Mouse (Mus musculus) heart, embryonic 15.5 days (tissue): Measurements from ENCODE around the gene Srgap3. TPM values are rescaled to one million over a fixed set of nuclear protein-coding genes. Genes with fewer than 3 reads are reported as not detected.

ENCODE experiments used
- ATAC-seq: fragments of 200-750 bp; cut with Nextera tagmentation; replicated peaks from 2 replicates; pipeline ENCODE4 v1.8.0; 2017; ENCODE audit warnings: low read depth, moderate TSS enrichment; ENCODE audit not compliant: insufficient number of reproducible peaks, insufficient read depth, low FRiP score
- H3K27ac ChIP-seq: fragments of 300-500 bp; sonication (generic); 2 replicates; pipeline ENCODE4 v1.5.1; 2015; ENCODE audit warnings: mild to moderate bottlenecking, inconsistent platforms
- H3K27me3 ChIP-seq: fragments of 300-500 bp; sonication (generic); 2 replicates; pipeline ENCODE4 v1.6.1; 2015; ENCODE audit warnings: inconsistent platforms
- H3K36me3 ChIP-seq: fragments of 300-500 bp; sonication (generic); 2 replicates; pipeline ENCODE4 v1.6.1; 2015; ENCODE audit warnings: mild to moderate bottlenecking, inconsistent platforms
- H3K4me1 ChIP-seq: fragments of 300-500 bp; sonication (generic); replicated peaks from 2 replicates; pipeline ENCODE4 v1.6.1; 2015; ENCODE audit warnings: inconsistent platforms
- H3K4me2 ChIP-seq: fragments of 300-500 bp; sonication (generic); 2 replicates; pipeline ENCODE4 v1.6.1; 2015; ENCODE audit warnings: inconsistent platforms, mild to moderate bottlenecking, moderate library complexity
- H3K4me3 ChIP-seq: fragments of 300-500 bp; sonication (generic); 2 replicates; pipeline ENCODE4 v1.5.1; 2015; ENCODE audit warnings: mild to moderate bottlenecking, inconsistent platforms
- H3K9ac ChIP-seq: fragments of 300-500 bp; sonication (generic); 2 replicates; pipeline ENCODE4 v1.6.1; 2015; ENCODE audit warnings: mild to moderate bottlenecking, inconsistent platforms
- H3K9me3 ChIP-seq: fragments of 300-500 bp; sonication (generic); replicated peaks from 2 replicates; pipeline ENCODE4 v1.6.1; 2016; ENCODE audit warnings: inconsistent platforms
- WGBS: fragments of 180-500 bp; shearing (Covaris S2); methylation state at CpG from one replicate; pipeline ENCODE4 v1.1.7; 2015; ENCODE audit warnings: mixed read lengths; 5-methylcytosine and 5-hydroxymethylcytosine counted together
- polyA plus RNA-seq: library from polyadenylated mRNA; unstranded; fragments of >200 nt; fragmentation: Nextera tagmentation; extraction: Ambion mirVana; gene quantifications from 2 replicates; pipeline ENCODE4 v1.2.1, GENCODE M21; 2015

Srgap3 gene
- polyA plus RNA-seq, 1 experiment from 2014 or later = 1.0 TPM

GRCm38 (mm10) chr6:112972858-112973631 lies 26.0 kb upstream of the Srgap3 start:
- no peak overlapping the region for H3K9ac ChIP-seq
- no peaks in the 10 kb centered on the region for H3K27me3 ChIP-seq
- 36% methylated on average over 18 of the region's 18 CpGs for WGBS
- peaks cover 8% of the 10 kb centered on the region for H3K4me1 ChIP-seq
- H3K9me3 ChIP-seq = no peaks in the 10 kb centered on the region
- ATAC-seq = no peak
- no peaks in the 10 kb centered on the region for H3K36me3 ChIP-seq
- H3K27ac ChIP-seq = no peak overlapping the region
- H3K4me3 ChIP-seq = no peak overlapping the region
- H3K4me2 ChIP-seq = no peak overlapping the region

- 73% methylated on average over 10 of the region's 10 CpGs for WGBS
- H3K4me1 ChIP-seq = peaks cover 8% of the 10 kb centered on the region
- H3K27me3 ChIP-seq = no peaks in the 10 kb centered on the region
- no peaks in the 10 kb centered on the region for H3K9me3 ChIP-seq
- no peak for ATAC-seq
- H3K4me3 ChIP-seq = no peak overlapping the region
- no peaks in the 10 kb centered on the region for H3K36me3 ChIP-seq
- H3K4me2 ChIP-seq = no peak overlapping the region
- H3K27ac ChIP-seq = no peak overlapping the region
- H3K9ac ChIP-seq = no peak overlapping the region
Measured at GRCm38 (mm10) chr6:112972127-112972526, 25.1 kb upstream of the Srgap3 start.

GRCm38 (mm10) chr6:112971116-112971768 lies 24.2 kb upstream of the Srgap3 start:
- H3K4me2 ChIP-seq = no peak overlapping the region
- no peak overlapping the region for H3K27ac ChIP-seq
- H3K9me3 ChIP-seq = no peaks in the 10 kb centered on the region
- WGBS = 50% methylated on average over 6 of the region's 6 CpGs
- no peaks in the 10 kb centered on the region for H3K36me3 ChIP-seq
- no peak for ATAC-seq
- no peaks in the 10 kb centered on the region for H3K27me3 ChIP-seq
- no peak overlapping the region for H3K4me3 ChIP-seq
- peaks cover 8% of the 10 kb centered on the region for H3K4me1 ChIP-seq
- no peak overlapping the region for H3K9ac ChIP-seq

GRCm38 (mm10) chr6:112967359-112967758 lies 20.3 kb upstream of the Srgap3 start:
- H3K36me3 ChIP-seq = no peaks in the 10 kb centered on the region
- H3K27ac ChIP-seq = no peak overlapping the region
- ATAC-seq = no peak
- H3K4me2 ChIP-seq = no peak overlapping the region
- H3K27me3 ChIP-seq = no peaks in the 10 kb centered on the region
- H3K4me3 ChIP-seq = no peak overlapping the region
- no peak overlapping the region for H3K9ac ChIP-seq
- H3K4me1 ChIP-seq = no peaks in the 10 kb centered on the region
- 84% methylated on average over 6 of the region's 6 CpGs for WGBS
- 0 out of 2 replicates have a peak, but pooled peaks cover 3% of the 10 kb centered on the region for H3K9me3 ChIP-seq

- Histone ChIP-seq H3K27ac (no peak overlapping the region), H3K27me3 (no peaks in the 10 kb centered on the region), H3K9ac (no peak overlapping the region), H3K4me1 (peaks cover 2% of the 10 kb centered on the region; the same call in 1 of the 2 replicates), H3K4me2 (no peak overlapping the region), H3K36me3 (no peaks in the 10 kb centered on the region), H3K9me3 (no peaks in the 10 kb centered on the region), H3K4me3 (no peak overlapping the region)
- 63% methylated on average over 6 of the region's 6 CpGs for WGBS
- no peak for ATAC-seq
Measured at GRCm38 (mm10) chr6:112958360-112958759, 11.3 kb upstream of the Srgap3 start.

GRCm38 (mm10) chr6:112957583-112958280 lies 10.7 kb upstream of the Srgap3 start:
- ATAC-seq = no peak
- Histone ChIP-seq H3K4me3 (no peak overlapping the region), H3K4me1 (peaks cover 2% of the 10 kb centered on the region; the same call in 1 of the 2 replicates), H3K27me3 (no peaks in the 10 kb centered on the region), H3K27ac (no peak overlapping the region), H3K4me2 (no peak overlapping the region), H3K9me3 (no peaks in the 10 kb centered on the region), H3K36me3 (no peaks in the 10 kb centered on the region), H3K9ac (no peak overlapping the region)
- WGBS = 52% methylated on average over 11 of the region's 11 CpGs

GRCm38 (mm10) chr6:112955773-112956172 lies 8.7 kb upstream of the Srgap3 start:
- Histone ChIP-seq H3K4me2 (no peak overlapping the region), H3K4me3 (no peak overlapping the region), H3K27ac (no peak overlapping the region), H3K4me1 (peaks cover 2% of the 10 kb centered on the region; the same call in 1 of the 2 replicates), H3K9me3 (no peaks in the 10 kb centered on the region), H3K27me3 (no peaks in the 10 kb centered on the region), H3K9ac (no peak overlapping the region), H3K36me3 (no peaks in the 10 kb centered on the region)
- ATAC-seq = no peak
- WGBS = 28% methylated on average over 2 of the region's 2 CpGs

GRCm38 (mm10) chr6:112953905-112954304 lies 6.8 kb upstream of the Srgap3 start:
- H3K4me2 ChIP-seq = no peak overlapping the region
- no peak overlapping the region for H3K27ac ChIP-seq
- H3K9ac ChIP-seq = no peak overlapping the region
- H3K9me3 ChIP-seq = no peaks in the 10 kb centered on the region
- 66% methylated on average over 7 of the region's 7 CpGs for WGBS
- H3K4me3 ChIP-seq = no peak overlapping the region
- no peaks in the 10 kb centered on the region for H3K36me3 ChIP-seq
- H3K27me3 ChIP-seq = no peaks in the 10 kb centered on the region
- ATAC-seq = no peak
- H3K4me1 ChIP-seq = peaks cover 3% of the 10 kb centered on the region; the same call in 1 of the 2 replicates

- no peak overlapping the region for H3K27ac ChIP-seq
- H3K4me1 ChIP-seq = peaks cover 25% of the 10 kb centered on the region
- no peaks in the 10 kb centered on the region for H3K27me3 ChIP-seq
- H3K4me3 ChIP-seq = no peak overlapping the region
- H3K4me2 ChIP-seq = no peak overlapping the region
- H3K36me3 ChIP-seq = no peaks in the 10 kb centered on the region
- H3K9ac ChIP-seq = no peak overlapping the region
- ATAC-seq = no peak
- H3K9me3 ChIP-seq = no peaks in the 10 kb centered on the region
- 84% methylated on average over 2 of the region's 2 CpGs for WGBS
Measured at GRCm38 (mm10) chr6:112951254-112951653, 4.2 kb upstream of the Srgap3 start.

GRCm38 (mm10) chr6:112950205-112951110 lies 3.4 kb upstream of the Srgap3 start:
- no peak for ATAC-seq
- Histone ChIP-seq H3K9ac (no peak overlapping the region), H3K9me3 (no peaks in the 10 kb centered on the region), H3K36me3 (no peaks in the 10 kb centered on the region), H3K4me1 (peaks cover 29% of the 10 kb centered on the region), H3K27me3 (0 out of 2 replicates have a peak, but pooled peaks cover 3% of the 10 kb centered on the region), H3K4me2 (no peak overlapping the region), H3K27ac (no peak overlapping the region), H3K4me3 (no peak overlapping the region)
- 55% methylated on average over 8 of the region's 8 CpGs for WGBS
